Mouse (Mus musculus): Measurements from ENCODE around the gene Pde8b. TPM values are rescaled to one million over a fixed set of nuclear protein-coding genes. Genes with fewer than 3 reads are reported as not detected.

Pde8b gene
- polyA plus RNA-seq, 1 experiment from 2014 or later = 1.4 TPM

Other genes with a start within 250 kb of the Pde8b start
- 71.2 and 82.0 TPM in 2 replicates for gene Zbed3, start 73.3 kb upstream of the Pde8b start, polyA plus RNA-seq (2014; fragmentation: Nextera tagmentation; extraction: Ambion mirVana)
- 48.0 and 48.5 TPM in 2 replicates for gene Aggf1, start 125.0 kb upstream of the Pde8b start, polyA plus RNA-seq (2014; fragmentation: Nextera tagmentation; extraction: Ambion mirVana)
- 2.0 and 5.3 TPM in 2 replicates for gene Crhbp, start 194.6 kb upstream of the Pde8b start, polyA plus RNA-seq (2014; fragmentation: Nextera tagmentation; extraction: Ambion mirVana)
- 1.9 and 2.1 TPM in 2 replicates for gene S100z, start 228.4 kb upstream of the Pde8b start, polyA plus RNA-seq (2014; fragmentation: Nextera tagmentation; extraction: Ambion mirVana)

Measured in embryonic facial prominence, embryonic 11.5 days (tissue).